Mouse (Mus musculus) cerebellum, adult 2 months (tissue): ENCODE results near the gene Olfm4.

Source experiments
- CTCF ChIP-seq: fragments of 200-500 bp; IDR thresholded peaks from 2 replicates; pipeline ENCODE4 v1.5.1; 2011; ENCODE audit warnings: low read depth, mild to moderate bottlenecking, control low read depth, low read length, moderate library complexity, borderline replicate concordance; ENCODE audit not compliant: insufficient read depth
- POLR2A ChIP-seq: fragments of 200-500 bp; IDR thresholded peaks from 2 replicates; pipeline ENCODE4 v1.6.1; 2011; ENCODE audit warnings: low read length, control low read depth, borderline replicate concordance; ENCODE audit not compliant: insufficient read depth

GRCm38 (mm10) chr14:79934426-79934825 lies 49.5 kb upstream of the Olfm4 start:
- TF ChIP-seq CTCF = no peak
- no peak for TF ChIP-seq POLR2A
